Mouse (Mus musculus) embryo, embryonic 11.5 days (tissue): ENCODE measurements around the gene Gm45021.
A peak's percentile ranks its signal among the peaks of the same experiment; 100 is the strongest.
"Not testable (repeated sequence)": the region's sequence is repeated elsewhere in the genome, so short reads cannot be mapped to it uniquely, and the experiment has no call there.

Experiments used
- DNase-seq: peaks from one replicate; pipeline ENCODE4 v3.0.0-alpha.2; 2012; ENCODE audit warnings: low read depth, low spot score

Gm45021 gene

GRCm38 (mm10) chr6:48613464-48613863 is 24.1 kb downstream of the Gm45021 start:
- no peak for DNase-seq

DNA sequence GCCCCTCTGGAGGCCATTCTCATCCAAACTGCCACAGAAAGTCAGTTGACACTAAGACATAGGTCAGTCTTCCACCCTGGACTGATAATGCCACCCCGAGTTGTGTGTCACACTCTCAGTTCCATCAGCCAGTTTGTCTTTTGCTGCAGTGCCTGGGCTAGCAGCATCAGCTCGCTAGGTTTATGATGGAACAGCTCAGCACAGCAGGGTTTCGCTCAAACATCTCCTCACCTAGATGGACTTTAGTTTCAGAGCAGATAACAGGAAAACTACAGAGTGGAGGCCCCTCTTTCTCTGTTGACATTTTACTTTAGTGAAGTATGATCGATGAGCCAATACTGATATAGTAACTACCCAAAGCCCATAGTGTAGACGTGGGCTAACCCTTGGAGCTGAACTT is 25.3 kb downstream of the Gm45021 start:
- DNase-seq = no peak

- no peak for DNase-seq
Measured at GRCm38 (mm10) chr6:48620031-48620430, 30.6 kb downstream of the Gm45021 start.

DNA sequence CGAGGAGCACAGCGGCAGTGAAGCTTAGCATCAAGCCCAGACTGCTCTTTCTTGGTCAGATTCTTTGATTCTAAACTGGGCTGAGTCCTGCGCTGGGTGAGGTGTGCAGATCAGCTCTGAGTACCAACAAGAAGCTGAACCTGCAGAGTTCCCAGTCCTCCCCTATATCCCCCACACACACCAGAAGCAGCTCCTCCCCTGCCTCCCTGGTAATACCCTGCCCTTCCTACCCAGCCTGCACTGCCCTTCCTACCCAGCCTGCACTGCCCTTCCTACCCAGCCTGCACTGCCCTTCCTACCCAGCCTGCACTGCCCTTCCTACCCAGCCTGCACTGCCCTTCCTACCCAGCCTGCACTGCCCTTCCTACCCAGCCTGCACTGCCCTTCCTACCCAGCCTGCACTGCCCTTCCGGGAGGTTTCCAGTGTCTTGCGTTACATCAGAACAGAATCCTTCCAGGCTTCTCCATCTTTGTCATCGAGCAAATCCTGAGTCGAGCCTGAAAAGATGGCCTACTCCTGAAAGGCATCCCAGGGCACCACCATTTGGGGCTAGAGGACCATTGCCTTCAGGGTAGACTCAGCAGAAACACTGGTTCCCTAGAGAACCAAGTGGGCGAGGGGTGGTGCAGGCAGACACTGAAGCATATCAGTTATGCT is 32.9 kb downstream of the Gm45021 start:
- not testable (repeated sequence) for DNase-seq

DNA sequence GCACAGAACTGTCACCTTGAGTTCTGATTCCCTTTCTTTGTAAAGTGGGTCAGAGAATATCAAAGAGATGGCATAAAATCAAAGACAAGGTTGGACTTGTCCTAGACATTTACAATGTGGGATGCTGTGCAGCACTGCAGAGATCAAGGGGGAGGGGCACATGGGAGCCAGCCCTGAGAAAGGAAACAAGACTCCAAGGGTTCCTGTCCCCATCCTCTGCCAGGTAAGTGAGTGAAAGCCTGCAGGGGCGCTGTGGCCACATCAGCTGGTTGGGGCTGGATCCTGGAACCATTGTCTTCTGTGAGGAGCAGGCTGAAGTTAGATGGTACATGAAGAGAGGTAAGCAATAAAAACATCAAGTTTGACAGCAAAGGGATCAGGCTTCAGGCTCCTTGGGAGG is 34.0 kb downstream of the Gm45021 start:
- DNase-seq = no peak

GRCm38 (mm10) chr6:48626464-48626863 is 37.1 kb downstream of the Gm45021 start, which contains the start of gene AI854703:
Gene AI854703, plus strand, starts transcription at chr6:48626764.
- no peak for DNase-seq

- no peak for DNase-seq
Measured at GRCm38 (mm10) chr6:48626984-48627383, 37.6 kb downstream of the Gm45021 start.

DNA sequence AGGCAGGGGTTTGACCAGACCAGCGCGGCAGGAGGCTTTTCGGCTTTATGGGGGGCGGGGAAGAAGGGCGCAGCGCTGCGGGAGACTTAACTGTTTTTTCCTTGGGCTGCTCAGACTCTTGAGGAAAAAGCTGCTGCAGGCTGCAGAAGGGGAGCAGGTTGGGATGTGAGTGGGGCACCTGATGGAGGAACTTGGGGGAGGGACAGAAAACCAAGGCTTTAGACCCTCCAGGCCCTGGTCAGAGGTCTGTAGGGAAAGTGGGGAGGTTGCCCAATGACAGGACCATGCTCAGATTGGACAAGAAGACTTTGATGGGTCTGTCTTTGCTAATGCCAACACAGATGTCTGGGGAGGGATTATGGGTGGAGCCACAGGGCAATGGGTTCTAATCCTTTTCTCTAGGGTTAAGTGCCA is 38.1 kb downstream of the Gm45021 start:
- no peak for DNase-seq

DNA sequence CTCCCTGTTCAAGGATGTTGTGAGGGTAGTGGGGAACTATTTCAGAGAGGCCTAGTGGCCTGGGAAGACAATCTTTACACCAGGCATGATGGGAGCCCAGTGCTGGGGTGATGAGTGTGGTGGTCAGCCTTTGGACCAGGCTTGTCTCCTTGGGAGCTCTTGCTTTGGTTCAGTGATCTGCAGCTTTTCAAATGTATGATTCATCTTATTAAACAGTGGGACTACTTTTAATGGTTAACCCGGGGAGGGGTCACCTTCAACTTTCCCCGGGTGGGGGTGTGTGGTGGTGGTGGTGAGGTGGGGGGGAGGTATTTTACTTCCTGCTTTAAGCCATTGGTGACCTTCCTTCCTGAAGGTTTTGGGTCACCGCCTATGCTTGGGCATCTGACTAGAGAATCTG is 39.0 kb downstream of the Gm45021 start:
- DNase-seq = no peak

- DNase-seq = no peak
Measured at GRCm38 (mm10) chr6:48628808-48629660, 39.6 kb downstream of the Gm45021 start.

GRCm38 (mm10) chr6:48629661-48630034 is 40.2 kb downstream of the Gm45021 start:
- DNase-seq = no peak

GRCm38 (mm10) chr6:48630831-48631230 is 41.4 kb downstream of the Gm45021 start:
- DNase-seq = no peak

DNA sequence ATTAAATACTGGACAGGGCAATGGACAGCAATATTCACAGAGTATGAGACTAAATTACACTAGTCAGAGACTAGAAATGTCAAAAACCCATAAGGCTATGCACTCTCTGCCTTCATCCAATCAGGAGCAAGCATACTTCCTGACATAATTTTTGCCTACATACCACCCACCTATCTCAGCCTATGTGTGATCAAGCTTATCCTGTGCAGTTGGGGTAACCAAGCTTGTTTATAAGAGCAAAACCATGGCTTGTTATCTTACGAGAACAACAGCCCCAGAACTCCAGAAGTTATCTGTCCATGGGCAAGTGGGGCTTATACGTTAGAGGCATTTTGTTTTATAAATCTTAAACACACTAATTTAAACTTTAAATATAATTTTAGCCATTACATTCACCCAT is 45.7 kb downstream of the Gm45021 start:
- no peak for DNase-seq

DNA sequence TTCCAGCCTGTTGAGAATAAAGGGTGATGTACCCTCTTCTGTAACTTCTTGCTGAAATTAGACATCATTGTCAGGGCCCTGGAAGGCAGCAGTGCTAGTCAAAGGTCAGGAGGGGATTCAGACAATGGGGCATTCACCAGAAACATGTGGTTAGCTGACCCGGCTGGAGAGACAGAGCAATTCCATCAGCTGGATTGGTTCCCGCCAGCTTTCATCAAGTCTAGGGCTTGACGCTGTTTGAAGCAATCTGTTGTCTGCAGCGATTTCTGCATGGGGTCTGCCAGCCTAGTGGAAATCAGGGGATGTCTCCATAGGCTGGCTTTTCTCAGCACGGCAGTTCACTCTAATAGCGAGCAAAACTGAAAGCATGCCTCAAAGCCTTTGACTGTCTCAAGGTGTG is 47.1 kb downstream of the Gm45021 start:
- DNase-seq = no peak

- DNase-seq = no peak
Measured at GRCm38 (mm10) chr6:48637811-48638500, 48.5 kb downstream of the Gm45021 start.

- DNase-seq = no peak
Measured at GRCm38 (mm10) chr6:48638553-48638952, 49.1 kb downstream of the Gm45021 start.

GRCm38 (mm10) chr6:48641391-48641790 is 52.0 kb downstream of the Gm45021 start:
- DNase-seq = no peak

GRCm38 (mm10) chr6:48642764-48643292 is 53.4 kb downstream of the Gm45021 start:
- DNase-seq = peak; percentile 65

- DNase-seq = peak; percentile 64
Measured at GRCm38 (mm10) chr6:48645660-48646308, 56.4 kb downstream of the Gm45021 start.

DNA sequence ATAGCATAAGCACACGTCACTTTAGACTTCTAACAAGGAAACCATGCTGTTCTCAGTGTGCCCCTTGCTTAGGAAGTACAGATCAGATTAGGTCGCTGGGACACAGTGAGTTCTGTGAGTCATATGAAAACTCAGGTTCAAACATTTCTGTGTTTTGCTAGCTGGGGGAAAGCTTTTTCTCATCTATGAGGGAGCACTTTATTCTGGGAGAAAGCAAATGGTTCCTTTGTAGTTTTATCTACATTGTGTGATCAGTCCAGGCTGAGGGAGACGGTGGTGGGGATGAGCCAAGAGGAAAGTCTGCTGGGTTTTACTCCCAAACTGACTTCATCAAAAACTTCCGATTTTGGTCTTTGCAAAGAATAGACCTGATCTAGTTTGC is 56.9 kb downstream of the Gm45021 start:
- DNase-seq = no peak

DNA sequence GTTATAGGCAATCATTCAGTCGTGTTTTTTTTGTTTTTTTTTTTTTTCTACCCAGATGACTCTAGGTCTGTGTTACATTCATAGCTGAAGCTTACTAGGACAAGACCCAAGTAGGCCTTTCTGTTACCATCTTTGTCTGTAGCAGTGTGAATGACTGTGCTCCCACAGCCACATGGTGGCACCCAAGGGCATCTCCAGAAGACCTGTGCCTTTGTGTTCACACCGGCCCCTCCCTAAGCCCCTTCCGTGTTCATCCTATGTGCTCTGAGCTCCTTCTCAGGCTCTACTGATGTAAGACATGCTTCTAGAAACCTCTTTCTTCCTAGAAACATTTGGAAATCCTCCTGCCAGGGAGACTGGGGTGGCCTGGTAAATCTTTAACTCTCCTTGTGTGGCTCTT is 57.6 kb downstream of the Gm45021 start, which contains the start of gene Gimap8:
Gene Gimap8, plus strand, starts transcription at position 240 of the 400 bp plus-strand sequence.
- no peak for DNase-seq

DNA sequence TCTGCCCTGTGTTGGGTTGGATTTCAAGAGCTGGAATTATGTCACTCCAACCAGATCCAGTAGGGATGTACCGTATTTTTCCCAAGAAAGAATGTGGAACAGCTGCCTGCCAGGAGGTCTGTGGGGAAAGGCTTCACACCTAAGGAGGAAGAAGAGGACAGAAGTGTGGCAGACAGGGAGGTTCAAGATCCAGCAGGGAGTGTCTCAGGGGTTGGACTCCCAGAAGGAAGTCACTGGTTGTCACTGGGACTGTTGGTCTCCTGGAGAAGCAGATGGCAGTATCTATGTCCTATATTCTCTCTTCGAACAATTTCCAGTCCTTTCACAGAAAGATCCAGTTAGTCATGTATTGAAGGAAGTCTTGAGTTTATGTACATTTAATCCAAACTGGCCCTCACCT is 58.2 kb downstream of the Gm45021 start:
- DNase-seq = no peak
